Mouse (Mus musculus): Measurements from ENCODE around the gene Sla2.
"Not testable (repeated sequence)": the region's sequence is repeated elsewhere in the genome, so short reads cannot be mapped to it uniquely, and the experiment has no call there.

Gene Sla2

GRCm38 (mm10) chr2:156869554-156869953 lies 17.4 kb downstream of the Sla2 start:
- DNase-seq (ENCODE audit: low read depth, low spot score), result no peak

GRCm38 (mm10) chr2:156868994-156869393 lies 18.0 kb downstream of the Sla2 start:
- DNase-seq (ENCODE audit: low read depth, low spot score), result no peak

- no peak for DNase-seq (ENCODE audit: low read depth, low spot score)
These were observed 22.5 kb downstream of the Sla2 start for GRCm38 (mm10) chr2:156864481-156864880.

GRCm38 (mm10) chr2:156863487-156864160 lies 23.4 kb downstream of the Sla2 start:
- DNase-seq (ENCODE audit: low read depth, low spot score), result no peak

- DNase-seq (ENCODE audit: low read depth, low spot score), result peak; percentile 95
These were observed 24.1 kb downstream of the Sla2 start, which contains the start of gene Rab5if for GRCm38 (mm10) chr2:156862772-156863486. TSS of gene Rab5if (plus strand) at chr2:156863128.

GRCm38 (mm10) chr2:156862041-156862717 lies 24.8 kb downstream of the Sla2 start:
- DNase-seq (ENCODE audit: low read depth, low spot score), result no peak

- DNase-seq (ENCODE audit: low read depth, low spot score), result no peak
These were observed 28.3 kb downstream of the Sla2 start for GRCm38 (mm10) chr2:156858671-156859070.

GRCm38 (mm10) chr2:156857835-156858234 lies 29.2 kb downstream of the Sla2 start, which contains the start of gene 4930518I15Rik:
TSS of gene 4930518I15Rik (minus strand) at chr2:156857946.
- no peak for DNase-seq (ENCODE audit: low read depth, low spot score)

GRCm38 (mm10) chr2:156857385-156857791 lies 29.6 kb downstream of the Sla2 start:
- no peak for DNase-seq (ENCODE audit: low read depth, low spot score)

GRCm38 (mm10) chr2:156856311-156856710 lies 30.7 kb downstream of the Sla2 start:
- no peak for DNase-seq (ENCODE audit: low read depth, low spot score)

GRCm38 (mm10) chr2:156853999-156854771 lies 32.8 kb downstream of the Sla2 start:
- peak; percentile 48 for DNase-seq (ENCODE audit: low read depth, low spot score)

- DNase-seq (ENCODE audit: low read depth, low spot score), result not testable (repeated sequence)
These were observed 33.4 kb downstream of the Sla2 start for GRCm38 (mm10) chr2:156853584-156853983.

GRCm38 (mm10) chr2:156850505-156850904 lies 36.5 kb downstream of the Sla2 start:
- DNase-seq (ENCODE audit: low read depth, low spot score), result no peak

- DNase-seq (ENCODE audit: low read depth, low spot score), result no peak
These were observed 38.3 kb downstream of the Sla2 start for GRCm38 (mm10) chr2:156848526-156849182.

GRCm38 (mm10) chr2:156847653-156848052 lies 39.3 kb downstream of the Sla2 start:
- DNase-seq (ENCODE audit: low read depth, low spot score), result no peak

- DNase-seq (ENCODE audit: low read depth, low spot score), result no peak
These were observed 42.3 kb downstream of the Sla2 start for GRCm38 (mm10) chr2:156844715-156845114.

GRCm38 (mm10) chr2:156843331-156843730 lies 43.7 kb downstream of the Sla2 start:
- DNase-seq (ENCODE audit: low read depth, low spot score), result no peak

GRCm38 (mm10) chr2:156842711-156843110 lies 44.3 kb downstream of the Sla2 start:
- DNase-seq (ENCODE audit: low read depth, low spot score), result no peak

- no peak for DNase-seq (ENCODE audit: low read depth, low spot score)
These were observed 44.9 kb downstream of the Sla2 start for GRCm38 (mm10) chr2:156841841-156842706.

Measured in telencephalon, adult 2 months (tissue).